Mouse (Mus musculus): ENCODE data around the gene Zbtb20. TPM values are rescaled to one million over a fixed set of nuclear protein-coding genes. Genes with fewer than 3 reads are reported as not detected.
A peak's percentile ranks its signal among the peaks of the same experiment; 100 is the strongest.

Zbtb20 gene
- total RNA-seq, 2 experiments from 2014 or later: 108 to 119 TPM

DNA sequence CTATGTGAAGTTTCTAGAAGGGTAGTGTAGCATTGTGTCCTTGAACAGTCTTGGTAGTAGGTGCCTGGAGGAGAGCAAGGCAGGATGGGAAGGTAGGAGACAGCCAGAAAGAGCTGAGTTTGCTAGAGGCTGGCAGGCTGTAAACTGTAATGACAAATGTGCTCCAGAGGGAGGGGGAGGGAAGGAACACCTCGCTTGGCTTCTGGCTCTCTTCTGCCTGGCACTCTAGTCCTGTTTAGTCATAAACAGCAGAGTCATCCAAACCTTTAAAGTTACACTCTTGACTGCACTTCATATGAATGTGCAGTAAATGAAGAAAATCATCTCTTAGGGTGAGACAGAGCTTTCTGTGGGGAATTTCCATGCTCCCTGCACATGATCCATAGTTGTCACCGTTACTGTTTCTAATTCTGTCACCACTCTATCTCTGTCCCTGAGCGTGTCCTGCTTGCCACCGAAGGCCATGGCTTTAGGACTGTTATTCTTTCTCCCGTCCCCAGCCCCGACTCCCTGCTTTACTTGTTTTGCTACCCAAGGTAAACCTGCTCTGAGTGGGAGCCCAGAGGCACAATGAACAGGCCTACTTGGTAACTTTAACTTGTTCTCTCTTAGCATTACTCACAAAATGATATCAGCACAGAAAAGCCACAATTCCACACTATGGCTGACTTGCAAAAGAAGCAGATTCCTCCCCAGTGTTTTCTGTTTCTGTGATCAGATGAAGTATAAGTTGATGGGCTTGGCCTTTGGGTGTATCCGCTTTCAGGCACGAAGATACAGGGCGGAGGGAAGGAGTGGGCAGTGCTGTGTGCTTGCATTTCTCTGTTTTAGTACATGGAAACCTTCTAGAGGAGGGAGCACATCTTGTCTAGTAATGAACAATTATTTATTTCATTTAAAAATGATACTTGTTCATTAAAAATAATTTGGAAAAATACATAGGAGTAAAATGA, 427.8 kb downstream of the Zbtb20 start:
- DNase-seq: peak; percentile 16

DNA sequence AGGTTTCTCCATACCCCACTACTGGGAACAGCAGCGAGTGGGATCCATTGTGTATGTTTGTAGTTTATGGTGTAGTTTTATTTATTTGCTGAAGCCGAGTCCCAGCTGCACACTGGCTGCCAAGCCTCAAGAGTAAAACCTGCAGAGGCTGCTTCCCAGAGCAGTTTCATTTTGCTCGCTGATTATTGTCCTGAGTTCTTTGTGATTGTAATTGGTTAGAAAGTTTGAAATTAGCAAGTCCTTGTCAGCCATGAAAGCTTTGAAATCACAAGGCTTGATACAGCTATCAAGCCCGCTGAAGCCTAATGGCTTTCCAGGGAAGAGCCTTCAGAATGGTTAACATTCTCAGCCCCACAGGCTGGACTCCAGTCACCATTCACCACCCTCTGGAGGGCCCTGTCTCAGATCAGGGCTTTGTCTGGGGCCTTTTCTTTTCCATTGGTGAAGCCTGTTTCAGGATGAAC, 434.3 kb downstream of the Zbtb20 start:
- no peak for DNase-seq

DNA sequence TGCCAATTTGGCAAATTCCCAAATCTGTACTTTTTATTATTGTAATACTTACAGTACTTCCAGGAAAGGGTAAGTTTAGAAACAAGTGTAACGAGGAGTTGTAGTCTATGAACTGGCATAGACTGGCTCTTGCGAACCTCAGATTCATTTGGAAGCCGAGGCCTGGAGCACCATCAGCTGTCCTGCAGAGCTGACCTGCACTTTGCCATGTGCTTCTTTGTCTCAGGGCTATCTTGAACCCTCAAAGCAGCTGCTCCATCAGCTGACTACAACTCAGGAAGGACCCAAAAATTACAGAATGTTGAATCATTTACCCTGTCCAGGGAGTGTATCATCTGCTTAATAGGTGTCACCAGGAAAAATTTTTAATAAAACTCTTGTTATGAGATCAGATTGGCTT, 448.3 kb downstream of the Zbtb20 start:
- DNase-seq: no peak

DNA sequence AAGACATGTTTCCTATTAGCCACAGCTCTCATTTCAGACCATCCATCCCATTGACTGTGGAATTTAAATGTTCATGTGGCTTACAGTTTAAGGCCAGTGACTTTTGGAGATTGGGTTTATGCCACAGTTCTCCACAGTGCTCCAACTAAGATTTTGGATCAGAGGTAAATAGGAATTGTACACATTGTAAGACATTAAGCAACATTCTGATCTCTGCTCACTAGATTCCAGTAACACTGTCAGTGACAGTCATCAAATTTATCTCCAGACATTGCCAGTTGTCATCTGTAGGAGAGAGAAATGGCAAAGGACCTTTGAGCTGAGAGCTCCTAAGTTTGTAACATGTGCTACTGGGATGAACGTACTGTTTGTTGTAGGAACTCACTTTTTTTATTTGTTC, 452.5 kb downstream of the Zbtb20 start:
- no peak for DNase-seq

DNA sequence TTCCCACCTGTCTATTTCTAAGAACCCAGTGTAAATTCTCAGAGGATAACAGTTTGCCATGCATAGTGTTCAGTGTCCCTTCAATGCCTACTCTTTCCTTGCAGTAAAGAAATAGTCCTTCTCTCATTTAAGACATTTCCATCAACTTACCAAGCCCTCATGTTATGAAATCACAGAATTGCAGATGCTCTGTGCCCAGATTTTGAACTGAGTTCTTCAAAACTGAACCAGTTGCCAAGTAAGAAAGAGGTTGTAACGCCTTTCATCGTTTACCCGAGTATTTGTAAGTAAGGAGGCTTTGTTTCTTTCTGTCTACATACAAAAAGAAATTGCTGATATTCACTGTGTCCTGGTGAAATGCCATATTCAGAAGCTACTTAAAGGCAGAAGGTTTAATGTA, 454.5 kb downstream of the Zbtb20 start:
- DNase-seq: no peak

DNA sequence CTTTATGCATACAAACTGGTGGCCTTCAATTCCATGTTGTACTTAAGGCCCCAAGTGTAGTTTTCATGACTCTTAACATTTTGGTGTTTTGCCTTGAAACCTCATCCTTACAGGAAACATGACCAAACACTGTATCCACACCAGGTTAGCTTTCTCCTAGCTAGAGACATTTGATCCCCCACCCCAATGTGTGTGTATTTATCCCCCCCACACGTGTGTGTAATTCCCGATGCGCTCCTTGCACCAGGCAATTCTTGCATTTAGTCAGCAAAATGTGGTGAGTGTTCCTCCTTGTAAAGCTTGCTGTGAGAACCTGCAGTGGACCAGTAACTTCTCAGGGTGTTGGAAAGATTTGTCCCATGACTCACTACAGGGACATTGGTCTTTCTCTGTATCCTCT, 455.8 kb downstream of the Zbtb20 start:
- no peak for DNase-seq

DNA sequence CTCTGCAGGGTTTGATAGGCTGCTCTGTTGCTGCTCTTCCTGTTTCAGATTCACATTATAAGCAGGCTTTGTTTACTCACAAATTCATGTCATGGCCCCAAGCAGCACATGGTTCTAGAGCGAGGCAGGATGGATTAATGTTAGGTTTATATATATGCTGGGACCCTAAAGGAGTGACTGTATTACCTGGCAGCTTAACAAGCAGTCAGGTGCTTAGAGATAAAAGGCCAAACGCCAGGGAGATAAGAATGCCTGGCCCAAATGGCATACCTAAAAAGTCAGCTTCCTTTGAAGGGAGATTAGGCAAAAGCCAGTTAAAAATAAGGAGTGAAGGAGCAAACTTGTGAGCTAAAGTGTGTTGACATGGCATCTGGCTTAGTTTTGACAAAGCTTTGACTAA, 457.1 kb downstream of the Zbtb20 start:
- DNase-seq: no peak

DNA sequence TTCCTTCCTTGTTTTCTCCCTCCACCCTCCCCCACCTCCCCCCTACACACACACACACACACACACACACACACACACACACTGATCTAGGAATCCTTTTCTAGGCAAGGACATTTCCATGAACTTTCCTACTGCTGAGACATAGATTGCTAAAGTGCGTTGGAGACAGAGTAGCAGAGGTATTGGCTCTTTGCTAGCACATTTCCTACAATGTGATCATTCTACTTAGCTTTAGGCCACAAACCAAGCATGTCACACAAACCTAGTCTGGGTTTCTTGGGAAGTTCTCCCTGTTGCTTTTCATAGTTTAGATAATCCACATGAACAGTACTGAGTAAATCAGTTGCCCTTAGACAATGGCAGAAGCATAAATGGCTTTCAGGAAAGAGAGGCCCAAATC, 457.6 kb downstream of the Zbtb20 start:
- no peak for DNase-seq

DNA sequence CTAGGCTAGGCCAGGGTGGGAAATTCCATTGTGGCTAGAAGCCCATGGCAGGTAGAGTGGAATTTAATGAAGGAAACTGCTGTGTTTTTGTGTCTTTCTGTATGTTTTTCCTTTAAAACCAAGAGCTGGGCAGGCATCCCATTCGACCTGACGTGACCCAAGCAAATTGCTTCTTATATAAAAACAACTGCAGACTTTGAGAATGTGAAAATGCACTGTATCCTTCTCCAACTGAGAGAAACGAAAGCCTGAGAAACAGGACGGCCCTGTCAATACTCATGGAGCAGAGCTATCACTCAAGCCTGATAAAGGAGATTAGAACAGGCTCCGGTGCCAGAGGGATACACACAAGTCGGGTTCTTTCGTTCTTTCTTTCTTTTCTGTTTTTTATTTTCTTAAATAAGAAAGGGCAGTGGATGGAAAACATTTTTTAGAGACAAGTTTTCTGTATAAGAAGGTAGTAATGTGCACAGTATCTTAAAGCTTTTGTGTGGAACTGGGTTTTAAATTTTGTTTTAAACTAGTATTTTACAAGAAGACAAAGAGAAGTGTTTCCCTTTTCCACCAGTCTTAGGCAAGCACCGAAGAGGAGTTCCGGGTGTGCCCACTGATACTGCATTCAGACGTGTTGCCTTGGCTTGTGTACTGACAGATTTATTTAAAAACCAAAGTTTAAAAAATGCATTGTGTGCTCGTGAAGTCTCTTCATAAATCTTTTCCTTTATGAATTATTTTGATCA, 458.9 kb downstream of the Zbtb20 start:
- peak; percentile 42 for DNase-seq

DNA sequence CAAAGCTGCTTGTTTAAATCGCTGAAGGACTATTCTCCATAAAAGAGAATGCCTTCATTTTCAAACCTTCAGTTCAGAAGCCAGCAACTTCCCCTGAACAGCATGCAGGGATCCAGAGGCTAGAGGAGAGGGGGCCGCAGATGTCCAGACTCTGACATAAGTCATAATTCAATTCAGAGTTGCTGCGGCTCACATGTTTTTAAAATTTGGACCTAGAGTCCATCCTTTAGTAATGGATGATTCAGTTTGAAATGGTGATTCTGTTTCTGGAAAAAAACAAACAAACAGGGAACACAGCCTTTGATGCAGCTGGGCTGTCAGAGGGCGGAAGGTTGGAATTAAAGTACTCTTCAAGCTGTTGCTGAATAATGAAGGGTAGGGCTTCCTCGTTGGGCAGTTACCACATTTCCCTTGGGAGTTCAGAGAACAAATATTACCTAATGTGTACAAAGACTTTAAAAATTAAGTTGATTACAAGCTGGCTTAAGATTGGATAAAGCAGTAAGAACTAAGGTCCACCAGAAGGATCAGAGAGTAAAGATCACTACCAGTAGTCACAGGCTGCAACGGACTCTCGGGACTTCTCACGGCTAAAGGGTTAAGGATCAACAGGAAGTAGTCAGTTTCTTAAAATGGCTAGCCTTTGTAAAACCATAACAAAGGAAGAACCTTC, 459.6 kb downstream of the Zbtb20 start:
- DNase-seq: peak; percentile 8

DNA sequence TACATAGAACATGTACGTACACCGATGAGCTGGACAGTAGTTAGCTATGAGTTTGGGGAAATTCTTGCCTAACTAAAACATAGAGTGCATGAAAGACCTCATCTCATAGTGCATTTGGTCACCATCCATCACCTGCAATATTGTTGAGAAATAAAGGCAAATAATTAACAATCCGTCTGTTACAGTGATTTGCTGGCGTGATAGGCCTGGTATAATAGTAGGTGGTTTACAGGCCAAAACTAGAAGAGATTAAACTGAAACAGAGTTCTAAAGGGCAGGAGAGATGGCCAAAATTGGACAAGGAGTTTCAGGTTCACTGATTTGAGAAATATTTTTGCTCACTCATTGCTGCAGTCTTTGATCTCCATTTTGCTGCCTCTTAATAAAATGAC, 460.1 kb downstream of the Zbtb20 start:
- no peak for DNase-seq

DNA sequence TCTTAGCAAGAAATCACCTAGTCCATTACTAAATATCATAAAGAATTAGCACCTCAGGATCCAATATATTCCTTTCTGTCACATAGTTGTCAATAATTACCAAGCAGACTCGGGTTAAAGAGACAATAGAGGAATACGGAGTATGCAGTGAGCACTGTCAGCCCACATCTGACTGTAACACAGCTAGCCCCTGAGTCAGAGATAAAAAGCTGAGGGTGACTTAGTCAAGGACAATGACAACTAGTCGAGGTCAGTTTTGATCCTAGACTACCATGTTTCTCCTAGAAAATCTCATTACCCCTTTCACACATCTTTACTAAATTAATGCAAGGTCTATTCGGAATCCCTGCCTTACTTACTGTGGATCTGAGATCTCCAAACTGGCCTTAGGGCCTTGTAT, 465.0 kb downstream of the Zbtb20 start:
- DNase-seq: no peak

DNA sequence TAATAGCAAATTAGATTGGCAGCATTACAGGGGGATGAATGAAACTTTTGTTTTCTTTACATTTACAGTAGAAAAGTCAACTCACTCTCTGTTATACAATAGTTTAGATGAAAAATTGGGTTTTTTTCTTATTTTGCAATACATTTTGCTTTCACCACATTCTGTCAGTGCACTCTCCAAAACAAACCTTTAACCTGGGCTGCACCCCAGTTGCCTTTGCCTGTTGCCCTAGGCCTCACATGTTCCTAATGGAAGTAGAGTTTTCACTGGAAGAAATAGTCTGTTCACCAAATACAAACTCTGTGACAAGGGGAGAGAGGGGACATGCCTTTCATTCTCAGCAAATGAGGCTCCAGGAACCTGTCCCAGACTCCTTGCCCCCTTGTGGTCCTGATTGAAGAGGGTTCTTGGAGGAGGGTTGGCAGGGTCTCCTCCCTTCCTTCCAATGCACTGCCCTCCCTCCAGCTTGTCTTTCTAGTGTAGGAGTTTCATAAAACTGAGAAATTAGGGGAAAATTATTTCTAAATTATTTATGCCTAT, 466.3 kb downstream of the Zbtb20 start:
- no peak for DNase-seq

DNA sequence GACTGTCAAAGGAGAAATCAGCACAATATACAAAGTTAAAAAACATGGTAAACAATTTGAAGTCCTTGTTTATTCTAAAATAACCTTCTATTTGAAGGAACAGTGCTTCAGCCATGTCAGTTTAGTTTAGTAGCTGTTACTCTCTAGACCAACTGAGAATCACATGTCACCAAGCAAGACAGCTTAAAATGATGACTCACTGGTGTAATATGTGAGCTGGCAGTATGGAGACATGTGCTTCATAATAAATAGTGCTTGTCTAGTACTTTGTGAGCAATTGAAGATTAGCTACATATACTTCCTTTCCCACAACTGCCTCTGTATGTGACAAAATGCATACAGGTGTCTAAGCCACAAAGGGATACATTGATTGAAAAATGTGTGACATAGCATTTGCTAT, 470.4 kb downstream of the Zbtb20 start:
- no peak for DNase-seq

DNA sequence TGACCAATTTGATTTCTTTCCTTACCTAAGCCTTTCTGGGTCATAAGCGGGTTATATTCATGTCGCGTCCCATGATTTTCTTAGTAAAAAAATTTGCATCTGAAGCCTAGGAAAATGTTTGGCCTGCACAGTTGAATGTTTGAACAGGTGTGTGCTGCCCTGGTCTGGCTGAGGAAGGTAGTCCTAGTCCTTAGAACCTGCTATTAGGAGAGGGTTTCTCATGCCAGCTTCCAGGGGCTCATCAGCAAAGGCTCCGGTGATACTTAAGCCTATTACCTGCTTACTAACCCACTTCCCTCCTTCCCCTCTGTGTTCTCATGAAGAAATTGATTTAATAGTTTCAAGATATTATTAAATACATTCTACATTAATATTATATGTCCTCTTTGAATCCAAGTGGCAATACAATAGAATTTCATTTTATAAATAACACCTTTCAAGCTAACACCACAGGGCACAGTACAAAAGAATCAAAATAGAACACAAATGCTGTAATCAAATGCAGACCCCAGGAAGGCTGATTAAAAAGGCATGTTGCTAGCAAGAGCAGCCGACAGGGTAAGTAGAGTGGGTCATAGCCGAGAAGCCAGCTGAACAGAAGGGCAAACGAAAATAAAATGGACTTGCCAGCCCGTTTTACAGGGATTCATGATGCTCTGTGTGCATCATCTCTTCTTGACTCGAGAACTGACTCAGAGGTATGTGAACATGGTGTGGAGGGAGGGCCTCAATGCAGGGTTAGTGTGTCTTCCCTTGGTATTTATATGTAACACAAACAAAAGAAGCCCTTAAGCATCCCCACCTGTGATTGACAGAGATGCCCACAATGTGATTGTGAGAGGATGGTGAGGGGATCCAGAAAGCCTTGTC, 480.3 kb downstream of the Zbtb20 start:
- no peak for DNase-seq

DNA sequence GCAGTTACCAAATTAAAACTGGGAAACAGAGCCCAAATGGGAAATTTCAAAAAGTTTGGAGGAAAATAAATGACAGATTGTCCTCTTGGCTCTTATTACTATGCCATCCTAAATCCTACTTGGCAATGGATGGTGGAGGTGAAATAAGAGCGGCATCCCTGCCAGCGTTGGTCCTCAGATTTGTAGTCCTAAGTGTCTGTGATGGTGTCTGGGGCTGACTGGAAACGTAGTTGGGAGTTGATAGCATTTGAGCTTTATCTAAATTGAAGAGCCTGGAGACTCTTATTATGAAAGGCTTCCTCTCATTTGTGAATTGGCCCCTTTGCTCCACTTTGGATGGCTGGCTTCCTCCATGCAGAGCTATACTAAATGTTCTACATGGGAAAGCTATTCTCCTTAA, 483.9 kb downstream of the Zbtb20 start:
- no peak for DNase-seq

DNA sequence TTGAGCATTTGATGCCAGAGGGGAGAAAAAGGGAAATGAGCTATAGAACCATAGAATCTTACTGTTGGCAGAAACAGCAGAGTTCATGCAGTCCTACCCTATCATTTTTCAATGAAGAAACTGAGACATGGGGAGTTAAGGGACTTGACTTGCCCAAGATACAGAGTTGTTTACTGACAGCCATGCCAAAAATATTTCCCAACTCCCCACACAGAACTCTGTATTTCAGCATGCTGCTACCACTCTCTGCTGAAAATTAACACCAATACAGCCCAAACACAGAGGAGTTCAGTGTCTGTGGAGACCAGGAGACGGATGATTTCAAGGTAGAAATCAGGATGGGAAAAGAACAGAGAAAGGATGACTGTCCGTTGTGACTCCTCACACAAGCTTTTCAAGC, 484.4 kb downstream of the Zbtb20 start:
- DNase-seq: no peak

DNA sequence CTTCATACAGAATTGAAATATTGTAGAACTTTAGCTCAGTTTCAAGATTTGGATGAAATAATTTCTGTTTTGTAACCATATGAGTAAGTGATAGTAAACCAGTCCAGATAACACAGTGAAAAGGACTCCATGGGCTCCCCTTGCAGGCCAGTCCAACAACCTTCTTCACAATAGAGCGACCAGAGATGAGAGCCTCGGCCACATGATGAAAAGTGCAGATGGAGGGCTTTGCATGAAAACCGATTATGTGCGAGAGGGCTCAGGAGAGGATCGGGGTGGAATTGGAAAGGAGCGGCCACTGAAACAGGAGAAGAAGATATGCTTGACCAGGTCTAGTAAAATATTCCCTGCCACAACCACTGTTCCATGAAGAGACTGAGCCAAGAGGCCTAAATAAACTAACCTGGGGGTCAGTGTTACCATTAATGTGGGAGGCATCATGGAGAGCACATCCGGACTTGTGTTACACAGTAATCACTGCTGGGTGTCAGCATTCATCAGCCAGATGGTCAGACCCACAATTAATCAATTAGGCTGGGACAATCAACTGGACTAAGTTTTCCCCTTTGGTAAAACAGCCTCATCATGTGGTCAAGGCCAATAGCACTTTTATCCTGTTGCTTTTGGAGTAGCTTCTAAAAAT, 485.3 kb downstream of the Zbtb20 start:
- DNase-seq: no peak

DNA sequence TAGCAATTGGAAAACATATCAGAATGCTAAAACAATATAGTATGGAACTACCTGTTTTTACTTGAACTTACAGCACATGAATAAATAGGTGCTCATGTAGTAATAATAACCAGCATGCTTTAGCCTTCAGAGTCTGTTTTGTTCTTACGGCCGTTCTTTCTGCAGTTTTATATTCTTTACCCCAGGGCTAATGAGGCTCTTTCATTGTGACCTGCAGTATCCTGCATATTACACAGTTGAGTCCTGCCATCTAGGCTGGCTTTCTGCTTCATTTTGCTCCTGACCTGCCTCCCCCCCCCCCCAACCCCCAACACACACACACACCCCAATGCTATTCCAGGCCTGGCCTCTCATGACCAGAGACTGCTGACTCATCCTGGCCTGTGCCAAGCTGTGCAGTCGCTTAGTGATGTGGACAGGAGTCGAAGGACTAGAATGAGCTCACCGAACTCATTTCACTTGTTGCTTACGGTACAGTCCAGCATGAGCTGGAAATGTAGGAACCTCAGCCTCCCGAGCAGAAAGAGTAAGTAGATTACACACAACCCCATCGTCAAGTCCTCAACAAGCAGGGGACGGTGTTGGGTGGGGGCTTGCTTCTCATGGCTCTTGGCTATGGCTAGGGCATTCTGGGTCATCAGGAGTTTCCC, 487.1 kb downstream of the Zbtb20 start:
- DNase-seq: peak; percentile 81

DNA sequence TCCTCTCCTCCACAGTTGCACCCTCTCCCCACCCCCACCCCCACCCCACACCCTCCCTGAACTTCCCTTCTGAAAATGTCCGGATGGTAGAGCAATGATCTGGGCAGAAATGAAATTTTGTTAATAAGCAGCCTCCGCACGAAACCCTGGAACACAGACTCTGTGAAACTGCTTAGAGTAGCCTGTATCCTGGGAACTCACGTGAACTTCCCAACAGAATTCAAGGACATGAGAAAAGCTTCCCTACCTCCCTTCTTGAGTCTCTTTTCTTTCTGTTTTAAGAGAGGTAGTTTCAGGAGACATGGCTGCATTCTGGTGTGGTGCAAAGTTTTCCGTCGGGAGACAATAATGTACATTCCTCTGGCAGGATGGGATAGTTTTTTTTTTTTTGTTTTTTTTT, 487.6 kb downstream of the Zbtb20 start:
- DNase-seq: no peak

Measured in gastrocnemius, postnatal 10 days (tissue).